Mouse (Mus musculus) common myeloid progenitor, adult 5-6 weeks (primary cell): ENCODE data around the gene Gdi1. TPM values are rescaled to one million over a fixed set of nuclear protein-coding genes. Genes with fewer than 3 reads are reported as not detected.

Experiments used
- ATAC-seq: replicated peaks from 2 replicates; pipeline ENCODE4 v1.8.0; 2016; ENCODE audit warnings: low read depth, mild to moderate bottlenecking, moderate TSS enrichment, inconsistent platforms; ENCODE audit not compliant: poor library complexity, severe bottlenecking
- total RNA-seq: library from RNA; stranded (forward); fragments of 200-1000, 187-1606 nt; gene quantifications from 2 replicates; pipeline ENCODE4 v1.2.3, GENCODE M21; 2017

Gdi1 gene
- total RNA-seq: 29.7 and 35.3 TPM in 2 replicates

- ATAC-seq: peak; percentile 97
Measured at GRCm38 (mm10) chrX:74304867-74305700, at the start of gene Gdi1. Gdi1 (plus strand) TSS chrX:74304998.

DNA sequence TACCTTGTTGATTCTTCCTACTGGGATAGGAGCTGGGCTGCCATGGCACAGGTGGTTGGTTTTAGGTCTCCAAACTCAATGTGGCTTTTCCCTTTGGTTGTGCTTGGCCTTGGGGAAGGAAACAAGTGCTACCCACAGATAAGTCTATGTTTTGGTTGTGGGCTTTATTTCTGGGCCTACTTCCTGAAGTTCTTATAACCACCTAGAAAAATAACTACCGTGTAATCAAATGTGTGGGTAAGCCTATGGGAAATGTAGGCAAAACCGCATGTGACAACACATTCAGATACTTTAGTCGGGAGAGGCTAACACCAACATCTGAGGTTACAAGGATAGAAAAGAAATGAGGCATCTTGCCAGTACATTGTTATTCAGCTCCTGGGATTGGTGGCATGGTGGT is 47.1 kb upstream of the Gdi1 start:
- ATAC-seq: 0 out of 2 replicates have a peak, but pooled peaks have one; percentile 15

DNA sequence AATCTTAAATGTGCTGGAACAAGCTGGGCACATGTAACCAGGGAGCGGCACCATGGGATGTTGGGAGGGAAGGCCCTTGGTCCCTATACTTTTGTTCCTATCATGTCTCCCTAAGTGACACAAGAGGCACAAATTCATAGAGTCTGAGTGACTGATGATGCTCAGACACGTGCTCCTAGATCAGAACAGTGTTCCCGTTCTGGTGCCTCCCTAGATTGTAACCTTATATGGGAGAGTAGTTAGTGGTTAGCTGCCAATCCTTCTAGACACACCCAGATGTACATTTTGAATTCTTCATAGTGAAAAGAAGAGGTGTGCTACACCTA is 35.1 kb upstream of the Gdi1 start:
- ATAC-seq: peak; percentile 13

DNA sequence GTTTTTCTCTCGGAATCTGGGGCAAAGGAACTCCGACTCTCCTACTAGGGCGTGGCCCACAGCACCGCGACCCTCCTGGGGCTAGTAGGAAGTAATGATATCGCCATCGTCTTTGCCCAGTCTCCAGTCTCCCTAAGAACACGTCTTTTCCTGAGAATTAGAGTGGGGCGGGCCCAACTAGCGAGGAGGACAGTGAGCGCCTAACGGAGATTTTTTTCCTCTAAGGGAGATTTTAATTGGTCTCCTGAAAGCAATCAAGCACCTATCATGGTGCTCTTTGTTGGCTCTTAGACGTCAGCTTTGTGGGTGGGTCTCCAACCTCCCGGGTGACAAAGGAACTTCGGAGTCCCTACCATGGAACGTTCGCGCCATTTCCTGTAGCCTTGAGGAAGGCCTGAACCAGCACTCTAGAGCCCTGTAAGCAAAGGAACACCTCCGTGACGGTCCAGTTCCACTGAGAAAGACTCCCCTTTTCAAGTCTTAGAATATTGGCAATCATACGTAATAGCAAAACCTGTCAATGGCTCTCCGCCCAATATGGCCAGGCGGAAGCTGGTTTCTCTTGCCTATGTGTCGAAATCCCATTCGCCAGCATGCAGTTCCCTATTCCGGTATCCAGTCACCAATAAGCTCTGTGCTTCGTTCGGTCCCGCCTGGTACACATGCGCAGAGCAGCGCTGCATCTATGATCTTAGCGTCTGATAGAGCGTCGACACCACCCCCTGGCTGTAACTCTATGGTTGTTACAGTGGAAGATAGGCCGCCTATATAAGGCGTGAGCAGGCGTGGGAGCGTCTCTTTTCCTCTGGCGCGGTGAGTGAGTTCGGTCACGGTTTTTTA is 34.5 kb upstream of the Gdi1 start, which contains the start of gene Rpl10:
Gene Rpl10 (plus strand): TSS at position 751 of the 840 bp plus-strand sequence.
- ATAC-seq: peak; percentile 79

DNA sequence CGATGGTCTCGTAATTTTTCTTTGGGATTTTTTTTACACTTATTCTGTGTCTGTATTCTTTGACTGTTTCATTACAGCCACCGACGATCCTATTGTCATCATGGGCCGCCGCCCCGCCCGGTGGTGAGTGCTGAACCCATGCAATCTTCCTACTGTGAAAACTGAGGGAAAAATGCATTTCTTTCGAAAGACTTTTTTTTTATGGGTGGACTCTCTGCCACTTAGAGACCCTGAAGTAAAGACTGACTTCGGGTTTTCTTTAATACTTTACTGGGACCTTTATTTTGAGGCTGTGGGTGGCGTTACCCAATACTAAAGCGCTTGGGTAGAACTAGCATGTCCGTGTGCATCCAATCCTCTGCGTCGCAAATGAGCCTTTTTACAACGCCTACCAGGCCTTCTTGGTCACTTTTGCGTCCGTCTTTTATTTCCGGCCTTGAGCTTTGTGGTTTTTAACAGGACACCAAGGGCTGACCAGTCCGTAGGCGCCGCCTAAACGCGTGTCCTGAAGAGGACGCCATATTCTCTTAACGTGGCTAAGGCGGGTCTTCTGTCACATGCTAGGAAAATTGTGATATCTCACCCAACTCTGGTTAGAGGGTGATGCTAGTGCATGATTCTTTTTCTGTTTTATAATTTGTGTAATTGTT is 33.8 kb upstream of the Gdi1 start:
- peak; percentile 4 for ATAC-seq

DNA sequence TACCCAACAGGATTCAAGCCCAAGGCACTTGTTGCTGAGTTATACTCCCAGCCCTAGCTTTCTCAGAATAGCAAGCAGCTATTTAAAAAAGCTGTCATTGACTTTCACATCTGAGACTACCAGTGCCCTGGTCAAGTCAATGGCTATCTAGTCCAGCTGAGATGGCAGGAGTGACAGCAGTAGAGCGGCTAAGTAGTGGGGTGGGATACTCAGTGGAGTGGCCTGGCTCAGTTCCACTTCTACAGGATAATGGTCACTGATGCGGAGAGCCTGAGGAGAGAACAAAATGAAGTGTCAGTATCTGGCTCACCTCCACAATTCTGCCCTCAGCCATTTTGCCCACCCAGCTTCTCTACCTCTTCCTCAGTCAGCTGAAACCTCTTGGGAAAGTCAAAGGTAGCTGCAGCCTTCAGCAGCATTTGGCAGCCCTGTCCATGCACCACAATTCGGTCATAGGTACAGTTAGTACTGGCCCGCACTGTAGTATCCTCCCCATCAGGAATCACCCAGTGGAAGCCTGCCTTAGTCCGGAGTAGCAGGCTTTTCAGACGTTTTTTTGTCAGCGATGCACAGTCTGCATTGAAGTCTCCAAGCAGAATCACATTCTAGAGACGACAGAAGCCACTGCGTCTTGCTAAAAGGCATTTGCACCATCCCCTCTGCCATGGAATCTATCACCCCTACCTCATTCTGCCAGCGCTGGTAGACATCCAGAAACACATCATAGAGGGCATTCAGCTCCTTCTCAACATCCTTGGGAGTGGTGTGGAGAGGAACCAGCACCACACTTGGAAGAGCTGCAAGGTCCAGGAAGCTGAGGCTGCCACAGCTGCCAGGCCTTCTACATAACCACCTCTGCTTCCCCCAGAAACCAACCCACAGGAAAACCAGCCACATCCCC is 31.1 kb upstream of the Gdi1 start:
- no peak; the same call in 1 of the 2 replicates for ATAC-seq

DNA sequence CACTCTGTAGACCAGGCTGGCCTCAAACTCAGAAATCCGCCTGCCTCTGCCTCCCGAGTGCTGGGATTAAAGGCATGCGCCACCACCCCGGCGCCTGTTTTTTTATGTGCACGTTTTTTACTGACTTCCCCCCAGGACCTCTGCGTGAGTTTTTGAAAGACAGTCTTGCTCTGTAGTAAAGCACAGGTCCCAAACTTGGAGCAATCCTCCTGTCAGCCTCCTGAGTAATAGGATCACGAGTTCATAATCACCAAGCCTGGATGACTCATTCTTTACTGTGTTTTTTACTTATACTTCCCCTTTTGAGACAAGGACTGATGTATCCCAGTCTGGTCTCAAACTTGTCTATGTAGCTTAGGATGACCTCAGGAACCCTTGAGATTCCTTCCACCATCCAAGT is 26.9 kb upstream of the Gdi1 start:
- no peak for ATAC-seq

DNA sequence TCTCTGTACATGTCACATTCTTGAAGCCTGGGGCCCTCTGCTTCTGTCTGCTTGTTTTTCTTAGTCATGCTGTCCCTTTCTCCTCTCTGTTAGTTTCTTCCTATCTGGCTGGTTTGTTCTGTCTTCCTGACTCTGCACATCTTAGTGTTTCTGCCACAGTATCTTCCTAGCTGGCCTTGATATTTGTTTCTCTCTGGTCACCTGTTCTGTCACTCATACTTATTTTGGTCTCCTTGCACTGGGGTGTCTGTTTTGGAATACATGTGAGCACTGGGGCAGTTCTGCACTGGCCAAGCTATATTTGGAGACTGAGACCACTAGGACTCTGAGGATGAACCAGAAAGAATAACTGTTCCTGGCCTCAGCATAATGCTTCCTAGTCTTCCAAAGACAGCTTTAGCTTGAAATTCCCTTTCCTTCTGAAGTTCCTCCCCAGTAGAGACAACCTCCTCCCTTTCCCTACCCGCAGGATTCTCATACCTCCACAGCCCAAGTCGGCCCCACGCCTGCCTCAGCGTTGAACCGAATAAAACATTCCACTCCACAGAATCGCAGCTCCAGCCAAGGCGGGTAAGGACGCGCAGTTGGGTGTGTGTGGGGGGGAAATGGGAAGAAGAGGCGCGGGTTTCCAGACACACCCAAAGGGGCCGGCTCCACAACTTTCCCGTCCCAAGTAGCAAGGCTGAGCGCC is 23.6 kb upstream of the Gdi1 start:
- no peak for ATAC-seq

DNA sequence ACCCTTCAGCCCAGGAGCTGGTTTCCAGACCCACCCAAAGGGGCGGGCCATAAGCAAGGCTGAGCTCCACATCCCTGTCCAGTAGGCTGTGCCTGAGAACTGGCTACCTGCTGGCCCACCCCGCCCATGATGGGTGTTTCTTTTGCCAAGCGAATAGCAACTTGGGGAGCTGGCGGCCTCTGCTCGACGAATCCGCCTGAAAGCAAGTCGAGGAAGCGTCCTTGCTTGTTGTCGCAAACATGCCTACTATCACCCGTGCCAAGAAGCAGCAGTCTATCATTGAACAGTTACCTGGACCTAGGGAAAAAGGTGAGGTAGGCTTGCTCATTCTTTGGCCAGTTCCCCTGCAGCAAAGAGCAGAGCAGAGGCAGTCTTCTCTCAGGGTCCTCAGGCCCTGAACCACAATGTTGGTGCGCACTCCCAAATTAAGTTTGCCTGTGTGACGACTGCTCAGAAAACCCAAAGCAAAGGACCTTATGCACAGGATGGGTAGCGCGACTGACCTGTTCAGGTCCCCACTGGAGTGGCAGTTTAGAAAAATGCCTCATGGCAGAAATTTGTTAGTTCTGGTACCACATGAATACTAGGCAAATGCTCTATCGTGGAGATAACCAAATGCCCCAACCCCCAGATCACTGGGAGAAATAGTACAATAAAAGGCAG is 22.9 kb upstream of the Gdi1 start, which contains the start of the genes Taz and Dnase1l1:
Gene Taz (plus strand): TSS at position 181 of the 663 bp plus-strand sequence.
Gene Dnase1l1 (minus strand): TSS at position 606 of the 663 bp plus-strand sequence.
- peak; percentile 88 for ATAC-seq

DNA sequence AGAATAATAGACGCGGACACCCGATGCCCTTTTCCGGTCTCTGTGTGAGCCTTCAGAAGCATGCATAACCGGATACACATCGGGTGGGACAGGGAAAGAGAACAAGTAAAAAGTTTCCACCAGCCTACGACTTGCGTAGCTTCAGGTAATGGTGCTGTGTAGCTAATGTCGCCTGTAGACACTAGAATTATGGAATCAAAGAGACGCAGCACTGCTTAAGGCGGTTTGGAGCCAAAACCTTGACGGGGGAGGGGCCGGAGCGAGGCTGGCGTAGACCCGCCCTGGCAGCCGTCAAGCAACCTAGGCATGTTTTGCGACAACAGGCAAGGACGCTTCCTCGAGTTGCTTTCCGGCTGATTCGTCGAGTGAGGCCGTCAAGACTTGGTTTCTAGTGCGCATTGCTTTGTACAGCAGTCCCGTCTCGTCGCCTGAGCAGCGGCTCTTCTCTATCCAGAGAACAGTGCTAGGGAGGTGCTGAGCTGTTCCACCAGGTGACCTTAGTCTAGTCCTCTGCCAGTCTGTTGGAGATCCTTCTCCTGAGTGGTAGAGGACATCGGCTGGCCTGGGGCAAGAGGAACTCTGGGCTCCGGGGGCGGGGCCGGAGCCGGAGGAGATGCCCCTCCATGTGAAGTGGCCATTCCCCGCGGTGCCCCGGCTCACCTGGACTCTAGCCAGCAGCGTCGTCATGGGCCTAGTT is 22.3 kb upstream of the Gdi1 start:
- ATAC-seq: peak; percentile 77

DNA sequence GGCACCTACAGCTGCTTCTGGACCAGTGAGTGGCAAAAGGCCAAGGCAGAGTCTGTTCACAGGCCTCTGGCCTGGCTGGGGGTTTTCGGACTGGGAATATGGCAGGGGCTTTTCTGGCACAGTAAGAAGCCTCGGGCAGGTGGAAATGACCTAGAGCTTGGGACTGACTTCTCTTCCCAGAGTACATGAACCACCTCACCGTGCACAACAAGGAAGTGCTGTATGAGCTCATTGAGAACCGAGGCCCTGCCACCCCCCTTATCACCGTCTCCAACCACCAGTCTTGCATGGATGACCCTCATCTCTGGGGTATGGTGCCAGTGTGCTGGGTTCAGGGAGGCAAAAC is 21.7 kb upstream of the Gdi1 start:
- ATAC-seq: no peak

DNA sequence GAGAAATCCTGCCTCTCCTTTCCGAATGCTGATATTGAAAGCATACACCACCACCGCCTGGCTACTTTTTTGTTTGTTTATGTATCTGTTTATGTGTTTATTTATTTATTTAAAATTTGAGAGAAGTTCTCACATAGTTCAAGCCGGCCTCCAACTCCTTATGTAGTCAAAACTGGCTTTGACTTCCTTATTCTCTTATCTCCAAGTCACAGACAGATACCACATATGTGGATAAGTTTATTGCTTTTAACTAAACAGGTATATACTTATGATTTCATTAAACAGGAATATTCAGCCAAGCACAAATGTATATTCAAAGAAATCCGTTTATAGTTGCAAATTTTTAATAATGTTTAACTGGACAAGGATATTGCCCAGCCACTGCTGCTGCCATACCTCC is 11.4 kb upstream of the Gdi1 start:
- ATAC-seq: no peak

- ATAC-seq: peak; percentile 99
Measured at GRCm38 (mm10) chrX:74296538-74297448, 8.0 kb upstream of the Gdi1 start, which contains the start of gene Atp6ap1. Atp6ap1 (plus strand) TSS chrX:74297097.

DNA sequence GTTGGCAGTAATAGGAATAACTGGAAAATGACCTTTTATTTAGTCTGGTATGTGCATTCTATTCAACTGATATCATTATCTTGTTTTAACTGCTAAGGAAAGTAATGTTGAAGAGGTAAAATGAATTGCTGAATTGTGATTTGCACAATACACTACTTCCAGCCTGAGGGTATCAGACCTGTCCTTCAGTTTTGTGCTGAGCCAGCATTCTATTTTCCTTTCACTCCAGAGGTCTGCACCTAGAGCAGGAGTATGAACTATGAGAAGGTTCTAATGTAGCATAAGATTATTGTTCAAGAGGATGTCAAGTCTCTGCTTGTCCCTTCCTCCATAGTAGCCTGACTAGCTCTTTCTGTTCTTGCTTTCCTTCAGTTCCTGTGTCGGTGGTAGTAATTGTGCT is 6.5 kb upstream of the Gdi1 start:
- ATAC-seq: no peak

GRCm38 (mm10) chrX:74299721-74300120 is 5.1 kb upstream of the Gdi1 start:
- peak; percentile 28 for ATAC-seq

GRCm38 (mm10) chrX:74312540-74313464 is 8.0 kb downstream of the Gdi1 start, which contains the start of gene Fam50a:
Fam50a (plus strand) TSS chrX:74313033.
- ATAC-seq: peak; percentile 99
